Mouse (Mus musculus): ENCODE measurements around the gene Rnasel. TPM values are rescaled to one million over a fixed set of nuclear protein-coding genes. Genes with fewer than 3 reads are reported as not detected.

Gene Rnasel
- polyA plus RNA-seq, 1 experiment from 2014 or later: 10.5 TPM

DNA sequence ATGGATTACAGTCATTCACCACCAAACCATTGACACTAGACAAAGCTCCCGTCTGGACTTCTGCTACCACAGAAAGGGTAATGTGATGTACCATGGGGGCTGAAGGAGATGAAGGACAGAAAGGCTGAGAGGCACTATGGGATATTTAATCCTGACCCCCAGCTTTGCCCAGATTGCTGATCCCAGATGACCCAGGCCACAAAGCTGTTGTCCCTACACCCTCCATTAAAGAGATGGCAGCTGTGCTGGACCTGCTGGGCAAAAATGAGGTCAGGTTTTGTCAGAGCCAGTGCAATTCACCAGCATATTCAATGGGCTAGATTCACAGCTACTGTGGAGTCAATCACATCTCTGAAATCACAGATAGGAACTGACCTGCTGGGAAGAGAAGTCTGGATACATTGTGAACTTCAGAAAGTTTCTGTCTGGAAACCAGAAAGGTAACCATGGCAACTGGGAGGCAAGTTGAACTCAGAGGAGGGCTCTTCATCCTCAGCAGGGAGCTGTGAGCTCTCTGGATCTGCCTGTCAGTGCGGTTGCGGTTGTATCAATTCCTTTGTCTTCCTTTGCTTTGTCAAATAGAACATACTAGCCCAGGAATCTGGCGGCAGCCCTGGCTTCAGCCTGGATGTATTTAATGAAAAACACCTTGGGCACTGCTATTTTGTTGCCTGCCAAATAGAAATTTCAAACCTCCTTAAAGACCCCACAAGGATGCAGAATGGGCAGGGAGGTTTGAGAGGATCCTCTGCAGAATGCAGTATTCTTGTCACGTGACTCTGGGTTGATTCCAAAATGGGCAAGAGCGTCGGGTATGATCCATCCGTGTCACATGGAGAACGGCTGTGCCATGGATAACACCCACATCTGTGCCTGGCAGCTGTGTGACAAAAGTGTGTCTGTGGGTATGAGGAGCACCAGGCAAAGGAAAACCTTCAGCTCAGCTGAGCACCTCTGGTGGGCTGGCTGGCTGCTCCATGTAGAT lies 11.8 kb upstream of the Rnasel start:
- 55% methylated on average over 9 of the region's 9 CpGs for WGBS
- H3K4me1 ChIP-seq (replicated peaks): peaks cover 50% of the 10 kb centered on the region
- peaks cover 48% of the 10 kb centered on the region for H3K27me3 ChIP-seq
- H3K9ac ChIP-seq (replicated peaks): no peak overlapping the region
- H3K27ac ChIP-seq: no peak overlapping the region
- H3K4me3 ChIP-seq (replicated peaks): no peak overlapping the region
- no peak for ATAC-seq (ENCODE audit: insufficient number of reproducible peaks, insufficient read depth, low FRiP score, low TSS enrichment, low read depth)
- H3K9me3 ChIP-seq: no peaks in the 10 kb centered on the region
- H3K36me3 ChIP-seq: no peaks in the 10 kb centered on the region
- H3K4me2 ChIP-seq: no peak overlapping the region

DNA sequence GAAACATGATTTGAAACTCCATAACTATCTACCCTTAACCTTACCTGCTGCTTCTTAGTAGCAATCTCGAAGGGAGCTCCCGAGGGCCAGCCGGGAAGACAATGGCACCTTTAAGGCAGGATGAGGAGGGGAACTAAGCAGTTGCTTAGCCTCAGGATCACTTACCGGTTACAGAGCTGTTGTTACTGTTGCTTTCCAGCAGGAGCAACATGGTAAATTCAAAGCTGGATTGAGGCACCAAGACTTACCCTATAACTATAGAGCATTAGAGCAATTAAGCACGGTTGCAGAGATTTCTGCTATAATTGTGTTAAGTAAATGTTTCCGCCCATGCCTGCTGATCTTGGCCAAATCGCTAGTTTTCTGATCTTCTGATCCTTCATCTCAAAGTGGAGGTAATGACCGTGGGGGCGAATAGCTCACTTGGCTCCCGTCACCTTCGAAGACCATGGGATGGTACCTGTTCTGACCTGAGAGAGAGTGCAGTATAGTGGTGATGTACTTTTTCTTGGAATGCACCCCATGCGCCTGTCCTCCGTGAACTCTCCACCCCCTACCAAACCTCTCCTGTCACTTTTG lies 9.7 kb upstream of the Rnasel start:
- Histone ChIP-seq H3K9ac (replicated peaks) (peak overlapping the region; percentile 62), H3K36me3 (0 out of 2 replicates have a peak, but pooled peaks cover 3% of the 10 kb centered on the region), H3K27me3 (peaks cover 48% of the 10 kb centered on the region), H3K4me1 (replicated peaks) (peaks cover 32% of the 10 kb centered on the region), H3K4me3 (replicated peaks) (peak overlapping the region; percentile 42), H3K27ac (no peak overlapping the region), H3K4me2 (peak overlapping the region; percentile 82), H3K9me3 (no peaks in the 10 kb centered on the region)
- no peak for ATAC-seq (ENCODE audit: insufficient number of reproducible peaks, insufficient read depth, low FRiP score, low TSS enrichment, low read depth)
- WGBS: 17% methylated on average over 13 of the region's 13 CpGs

DNA sequence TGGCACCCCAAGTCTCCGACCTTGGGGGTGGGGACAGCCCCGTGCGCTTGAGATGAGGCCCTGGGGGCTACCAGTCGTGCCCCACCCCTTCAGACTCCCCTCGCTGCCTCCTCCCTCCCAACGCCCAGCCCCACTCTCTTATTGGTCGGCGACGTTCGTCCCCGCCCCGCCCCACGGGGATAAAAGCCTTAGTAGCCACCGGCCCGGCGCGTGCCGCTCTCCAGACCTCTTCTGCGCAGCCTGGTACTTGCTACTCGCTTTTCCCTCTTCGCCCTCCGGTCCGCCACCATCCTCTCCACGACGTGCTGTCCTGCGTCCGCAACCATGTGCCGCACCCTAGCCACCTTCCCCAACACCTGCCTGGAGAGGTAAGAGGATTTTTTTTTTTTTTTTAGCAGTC lies 9.1 kb upstream of the Rnasel start, which contains the start of gene Rgs16:
Gene Rgs16, plus strand, starts transcription at position 205 of the 400 bp plus-strand sequence.
- Histone ChIP-seq H3K27me3 (peaks cover 48% of the 10 kb centered on the region), H3K36me3 (0 out of 2 replicates have a peak, but pooled peaks cover 3% of the 10 kb centered on the region), H3K4me2 (peak within 1 kb of the TSS; percentile 82), H3K4me3 (replicated peaks) (peak within 1 kb of the TSS; percentile 42), H3K9me3 (no peaks in the 10 kb centered on the region), H3K27ac (no peak within 1 kb of the TSS), H3K4me1 (replicated peaks) (peaks cover 32% of the 10 kb centered on the region), H3K9ac (replicated peaks) (peak within 1 kb of the TSS; percentile 62)
- ATAC-seq (ENCODE audit: insufficient number of reproducible peaks, insufficient read depth, low FRiP score, low TSS enrichment, low read depth): peak; percentile 53; the same call in 1 of the 2 replicates
- 0% methylated on average over 28 of the region's 28 CpGs for WGBS

DNA sequence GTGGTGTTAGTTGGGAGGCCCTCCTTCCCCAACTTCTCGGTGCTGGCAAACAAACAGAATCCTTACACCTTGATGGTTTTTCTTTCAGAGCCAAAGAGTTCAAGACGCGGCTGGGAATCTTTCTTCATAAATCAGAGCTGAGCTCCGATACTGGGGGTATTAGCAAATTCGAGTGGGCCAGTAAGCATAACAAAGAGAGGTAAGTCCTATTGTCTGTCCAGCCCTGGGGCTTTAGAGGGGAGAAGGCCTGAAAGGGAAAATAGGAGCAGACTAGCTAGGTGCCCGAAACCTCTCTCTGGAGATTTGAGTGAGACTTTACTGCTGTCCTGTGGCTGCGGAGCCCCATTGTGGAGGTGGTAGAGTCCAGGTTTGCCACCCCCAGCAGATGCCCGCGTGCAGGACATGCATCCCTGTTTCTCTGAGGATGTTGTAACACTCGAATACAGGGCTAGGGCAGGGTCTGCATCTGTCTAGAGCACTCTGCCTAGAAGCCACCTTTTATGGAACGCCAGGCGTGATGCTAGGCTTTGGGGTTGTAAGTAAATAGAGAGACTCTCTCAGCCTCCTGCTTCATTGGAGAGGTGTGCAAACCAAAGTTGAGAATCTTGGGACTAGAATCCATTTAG lies 8.3 kb upstream of the Rnasel start:
- H3K4me2 ChIP-seq: peak overlapping the region; percentile 82
- H3K27me3 ChIP-seq: peaks cover 48% of the 10 kb centered on the region
- peaks cover 32% of the 10 kb centered on the region for H3K4me1 ChIP-seq (replicated peaks)
- H3K4me3 ChIP-seq (replicated peaks): peak overlapping the region; percentile 42
- H3K27ac ChIP-seq: no peak overlapping the region
- H3K36me3 ChIP-seq: 0 out of 2 replicates have a peak, but pooled peaks cover 3% of the 10 kb centered on the region
- 36% methylated on average over 12 of the region's 12 CpGs for WGBS
- peak overlapping the region; percentile 62 for H3K9ac ChIP-seq (replicated peaks)
- H3K9me3 ChIP-seq: no peaks in the 10 kb centered on the region
- no peak for ATAC-seq (ENCODE audit: insufficient number of reproducible peaks, insufficient read depth, low FRiP score, low TSS enrichment, low read depth)

DNA sequence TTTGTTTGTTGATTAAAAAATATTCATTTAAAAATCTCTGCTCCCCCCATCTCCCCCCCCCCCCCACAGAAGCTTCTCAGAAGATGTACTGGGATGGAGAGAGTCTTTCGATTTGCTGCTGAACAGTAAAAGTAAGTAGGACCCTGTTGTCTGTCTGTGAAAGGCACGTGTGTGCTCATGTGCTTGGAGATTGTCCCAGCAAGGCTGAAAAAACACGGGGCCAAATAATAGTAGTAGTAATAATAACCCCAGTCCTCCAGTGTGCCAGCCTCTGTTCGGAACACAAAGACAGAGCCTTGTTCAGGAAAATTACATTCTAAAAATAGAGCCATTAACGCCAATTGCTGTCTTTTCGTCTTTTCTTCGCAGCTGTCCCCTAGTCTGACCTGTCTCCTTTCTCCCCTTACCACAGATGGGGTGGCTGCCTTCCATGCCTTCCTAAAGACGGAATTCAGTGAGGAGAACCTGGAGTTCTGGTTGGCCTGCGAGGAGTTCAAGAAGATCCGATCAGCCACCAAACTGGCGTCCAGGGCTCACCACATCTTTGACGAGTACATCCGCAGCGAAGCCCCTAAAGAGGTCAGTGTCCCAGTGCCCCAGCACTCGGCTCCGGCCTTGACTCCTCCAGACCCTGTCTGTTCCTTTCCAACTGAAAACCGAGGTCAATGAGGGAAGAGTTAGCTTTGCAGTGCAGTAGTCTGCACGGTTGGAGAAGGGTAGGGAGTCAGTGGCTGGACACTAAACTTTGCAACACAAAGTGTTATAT lies 7.5 kb upstream of the Rnasel start:
- H3K36me3 ChIP-seq: 0 out of 2 replicates have a peak, but pooled peaks cover 3% of the 10 kb centered on the region
- H3K4me3 ChIP-seq (replicated peaks): peak overlapping the region; percentile 42; the same call in 1 of the 2 replicates
- no peak overlapping the region for H3K27ac ChIP-seq
- H3K4me2 ChIP-seq: peak overlapping the region; percentile 82
- ATAC-seq (ENCODE audit: insufficient number of reproducible peaks, insufficient read depth, low FRiP score, low TSS enrichment, low read depth): no peak
- WGBS: 73% methylated on average over 18 of the region's 18 CpGs
- peaks cover 26% of the 10 kb centered on the region for H3K4me1 ChIP-seq (replicated peaks)
- peaks cover 48% of the 10 kb centered on the region for H3K27me3 ChIP-seq
- no peak overlapping the region for H3K9ac ChIP-seq (replicated peaks)
- no peaks in the 10 kb centered on the region for H3K9me3 ChIP-seq

DNA sequence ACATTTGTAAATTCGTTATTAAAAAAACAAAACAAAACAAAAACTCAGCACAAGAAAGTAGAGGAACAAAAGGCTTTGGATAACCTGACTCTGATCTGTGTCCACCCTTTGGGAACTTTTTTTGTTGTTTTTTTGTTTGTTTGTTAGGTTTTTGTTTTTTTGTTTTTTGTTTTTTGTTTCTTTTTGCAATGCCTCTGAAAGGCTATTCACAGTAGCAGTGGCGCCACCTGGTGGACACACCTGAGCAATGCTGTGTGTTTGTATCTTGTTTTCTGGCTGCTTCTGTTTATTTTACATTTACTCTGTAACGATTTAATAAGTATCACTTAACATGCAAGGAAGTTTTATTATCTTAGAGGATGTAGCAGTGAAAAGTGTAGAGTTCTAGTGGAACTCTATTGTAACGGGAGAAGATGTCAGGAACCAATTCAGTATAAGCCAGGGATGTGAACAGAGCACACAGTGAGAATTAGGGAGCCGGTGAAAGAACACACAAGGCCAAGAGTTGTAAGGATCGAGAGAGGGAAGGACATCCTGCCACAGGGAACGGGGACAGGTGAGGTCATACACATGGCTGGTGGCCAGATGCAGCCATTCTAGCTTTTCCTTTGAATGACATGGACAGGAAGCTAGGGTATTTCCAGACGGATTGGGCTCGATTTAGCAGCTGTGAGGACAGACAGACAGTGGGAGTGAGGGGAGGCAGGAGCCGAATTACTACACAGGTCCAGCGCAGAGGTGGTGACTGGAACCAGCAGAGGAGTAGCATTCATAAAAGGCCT lies 6.7 kb upstream of the Rnasel start:
- Histone ChIP-seq H3K4me1 (replicated peaks) (peaks cover 18% of the 10 kb centered on the region), H3K4me3 (replicated peaks) (no peak overlapping the region), H3K27ac (no peak overlapping the region), H3K9me3 (no peaks in the 10 kb centered on the region), H3K27me3 (peaks cover 48% of the 10 kb centered on the region), H3K36me3 (0 out of 2 replicates have a peak, but pooled peaks cover 3% of the 10 kb centered on the region), H3K4me2 (no peak overlapping the region), H3K9ac (replicated peaks) (no peak overlapping the region)
- WGBS: 57% methylated on average over 11 of the region's 11 CpGs
- no peak for ATAC-seq (ENCODE audit: insufficient number of reproducible peaks, insufficient read depth, low FRiP score, low TSS enrichment, low read depth)

DNA sequence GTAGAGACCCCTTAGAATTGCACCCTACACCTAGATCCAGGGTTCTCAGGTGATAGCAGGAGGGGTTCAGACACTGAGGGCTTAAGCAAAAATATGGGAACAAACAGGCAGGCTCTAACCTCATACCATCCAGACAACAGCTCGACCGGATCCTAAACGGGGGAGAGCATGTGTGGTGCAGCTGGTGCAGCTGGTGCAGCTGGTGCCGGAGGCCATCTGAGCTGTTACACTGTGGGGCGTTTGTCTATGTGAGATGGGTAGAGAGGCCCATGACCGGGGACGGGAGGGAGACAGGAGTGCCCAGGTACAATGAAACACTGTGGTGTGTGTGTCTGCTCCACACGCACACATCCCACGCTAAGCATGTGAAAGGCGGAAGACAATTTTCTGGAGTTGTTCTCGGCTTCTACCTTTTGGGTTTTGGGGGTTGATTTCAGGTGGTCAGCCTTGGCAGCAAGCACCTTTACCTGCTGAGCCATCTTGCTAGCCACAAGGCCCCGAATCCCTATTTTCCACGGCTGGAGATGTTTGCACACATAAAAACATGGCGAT lies 3.0 kb upstream of the Rnasel start:
- no peak overlapping the region for H3K9ac ChIP-seq (replicated peaks)
- H3K4me1 ChIP-seq (replicated peaks): peaks cover 21% of the 10 kb centered on the region
- H3K27ac ChIP-seq: no peak overlapping the region
- peaks cover 13% of the 10 kb centered on the region for H3K27me3 ChIP-seq
- no peaks in the 10 kb centered on the region for H3K9me3 ChIP-seq
- 78% methylated on average over 14 of the region's 14 CpGs for WGBS
- no peak for ATAC-seq (ENCODE audit: insufficient number of reproducible peaks, insufficient read depth, low FRiP score, low TSS enrichment, low read depth)
- H3K4me3 ChIP-seq (replicated peaks): no peak overlapping the region
- H3K4me2 ChIP-seq: no peak overlapping the region
- H3K36me3 ChIP-seq: 0 out of 2 replicates have a peak, but pooled peaks cover 3% of the 10 kb centered on the region

DNA sequence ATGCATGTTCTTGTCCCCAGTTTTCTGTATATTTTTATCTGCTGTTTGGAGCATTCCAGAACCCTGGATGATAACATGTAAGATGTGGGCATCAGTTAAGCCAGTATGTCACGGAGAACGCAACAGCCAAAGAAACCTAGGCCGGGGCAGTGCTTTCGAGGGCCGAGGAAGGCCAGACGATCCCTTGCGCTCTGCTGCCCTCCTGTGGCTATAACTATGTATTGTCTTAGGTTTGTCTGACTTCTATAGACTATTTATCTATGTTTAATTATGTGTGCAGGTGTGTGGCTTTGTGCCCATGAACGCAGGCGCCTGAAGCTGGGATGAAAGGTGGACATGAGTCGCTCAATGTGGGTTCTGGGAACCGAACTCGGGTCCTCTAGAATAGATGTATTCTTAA lies 2.5 kb upstream of the Rnasel start:
- Histone ChIP-seq H3K36me3 (0 out of 2 replicates have a peak, but pooled peaks cover 3% of the 10 kb centered on the region), H3K4me2 (no peak overlapping the region), H3K4me3 (replicated peaks) (no peak overlapping the region), H3K9ac (replicated peaks) (no peak overlapping the region), H3K4me1 (replicated peaks) (peaks cover 18% of the 10 kb centered on the region), H3K27me3 (peaks cover 7% of the 10 kb centered on the region), H3K9me3 (no peaks in the 10 kb centered on the region), H3K27ac (no peak overlapping the region)
- 6% methylated on average over 12 of the region's 12 CpGs for WGBS
- ATAC-seq (ENCODE audit: insufficient number of reproducible peaks, insufficient read depth, low FRiP score, low TSS enrichment, low read depth): no peak

DNA sequence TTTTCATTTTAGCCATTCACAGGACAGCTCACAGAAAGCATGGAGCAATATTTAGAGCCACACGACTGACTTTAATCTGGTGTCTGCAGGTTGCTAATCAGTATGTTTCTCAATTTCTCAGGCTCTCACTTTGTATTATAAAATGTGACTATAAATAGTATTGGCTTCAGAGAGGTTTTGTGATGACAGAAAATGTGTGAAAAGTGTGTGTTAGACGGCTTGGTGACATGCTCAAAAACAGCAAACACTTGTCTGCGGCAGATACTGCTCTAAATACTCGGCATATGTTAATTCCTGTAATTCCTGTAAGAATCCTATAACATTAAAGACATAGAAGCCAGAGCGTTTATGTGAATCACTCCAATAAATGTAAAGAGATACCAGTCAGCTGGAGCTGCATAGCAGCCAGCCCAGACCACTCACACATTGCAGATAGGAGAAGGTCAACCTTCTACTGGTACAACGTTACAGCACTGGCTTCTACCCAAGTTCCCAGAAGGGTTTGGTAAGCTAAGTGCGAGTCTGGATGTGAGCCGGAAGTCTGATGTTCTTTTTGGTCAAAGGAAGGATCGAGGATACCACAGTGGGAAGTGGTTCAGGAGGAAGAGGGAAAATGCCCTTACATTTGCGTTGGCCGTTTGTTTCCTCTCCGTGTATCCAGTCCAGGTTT lies 1.2 kb upstream of the Rnasel start:
- H3K4me1 ChIP-seq (replicated peaks): peaks cover 25% of the 10 kb centered on the region
- no peaks in the 10 kb centered on the region for H3K9me3 ChIP-seq
- H3K4me2 ChIP-seq: peak overlapping the region; percentile 57
- 0 out of 2 replicates have a peak, but pooled peaks cover 3% of the 10 kb centered on the region for H3K36me3 ChIP-seq
- ATAC-seq (ENCODE audit: insufficient number of reproducible peaks, insufficient read depth, low FRiP score, low TSS enrichment, low read depth): no peak
- H3K4me3 ChIP-seq (replicated peaks): no peak overlapping the region
- H3K27ac ChIP-seq: no peak overlapping the region
- 75% methylated on average over 12 of the region's 12 CpGs for WGBS
- H3K27me3 ChIP-seq: 0 out of 2 replicates have a peak, but pooled peaks cover 4% of the 10 kb centered on the region
- no peak overlapping the region for H3K9ac ChIP-seq (replicated peaks)

Measured in limb, embryonic 12.5 days (tissue).